Mouse (Mus musculus) liver, embryonic 14.5 days (tissue): ENCODE measurements around the gene Mamld1.
"Not testable (repeated sequence)": the region's sequence is repeated elsewhere in the genome, so short reads cannot be mapped to it uniquely, and the experiment has no call there.

ENCODE experiments used
- CTCF ChIP-seq: IDR thresholded peaks from 2 replicates; pipeline ENCODE4 v1.5.1; 2016; ENCODE audit warnings: antibody characterized with exemption, low read depth, control low read depth
- EP300 ChIP-seq: IDR thresholded peaks from 2 replicates; pipeline ENCODE4 v1.6.1; 2016; ENCODE audit warnings: antibody characterized with exemption, low read depth

- TF ChIP-seq CTCF, EP300: not testable (repeated sequence)
Observed at GRCm38 (mm10) chrX:71028976-71029375, 21.1 kb upstream of the Mamld1 start.
